Mouse (Mus musculus): ENCODE measurements around the gene Ufl1.
"Not testable (repeated sequence)": the region's sequence is repeated elsewhere in the genome, so short reads cannot be mapped to it uniquely, and the experiment has no call there.

DNA sequence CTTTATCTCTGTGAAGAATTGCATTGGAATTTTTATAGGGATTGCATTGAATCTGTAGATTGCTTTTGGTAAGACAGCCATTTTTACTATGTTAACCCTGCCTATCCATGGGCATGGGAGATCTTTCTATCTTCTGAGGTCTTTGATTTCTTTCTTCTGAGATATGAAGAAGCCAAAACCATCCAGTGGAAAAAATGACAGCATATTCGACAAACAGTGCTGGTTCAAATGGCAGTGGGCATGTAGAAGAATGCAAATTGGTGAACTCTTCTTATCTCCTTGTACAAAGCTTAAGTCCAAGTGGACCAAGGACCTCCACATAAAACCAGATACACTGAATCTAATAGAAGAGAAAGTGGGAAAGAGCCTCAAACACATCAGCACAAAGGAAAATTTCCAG, 3.4 kb upstream of the Ufl1 start:
- TF ChIP-seq GATA1, TAL1 (IDR thresholded peaks at IDR 0.05; ENCODE audit: low read length): not testable (repeated sequence)

Measured in erythroblast, embryonic 14.5 days (primary cell).